Mouse (Mus musculus): ENCODE results near the gene Abi3bp. TPM values are rescaled to one million over a fixed set of nuclear protein-coding genes. Genes with fewer than 3 reads are reported as not detected.

The Abi3bp gene
- polyA plus RNA-seq, 1 experiment from 2014 or later: 0.66 TPM

DNA sequence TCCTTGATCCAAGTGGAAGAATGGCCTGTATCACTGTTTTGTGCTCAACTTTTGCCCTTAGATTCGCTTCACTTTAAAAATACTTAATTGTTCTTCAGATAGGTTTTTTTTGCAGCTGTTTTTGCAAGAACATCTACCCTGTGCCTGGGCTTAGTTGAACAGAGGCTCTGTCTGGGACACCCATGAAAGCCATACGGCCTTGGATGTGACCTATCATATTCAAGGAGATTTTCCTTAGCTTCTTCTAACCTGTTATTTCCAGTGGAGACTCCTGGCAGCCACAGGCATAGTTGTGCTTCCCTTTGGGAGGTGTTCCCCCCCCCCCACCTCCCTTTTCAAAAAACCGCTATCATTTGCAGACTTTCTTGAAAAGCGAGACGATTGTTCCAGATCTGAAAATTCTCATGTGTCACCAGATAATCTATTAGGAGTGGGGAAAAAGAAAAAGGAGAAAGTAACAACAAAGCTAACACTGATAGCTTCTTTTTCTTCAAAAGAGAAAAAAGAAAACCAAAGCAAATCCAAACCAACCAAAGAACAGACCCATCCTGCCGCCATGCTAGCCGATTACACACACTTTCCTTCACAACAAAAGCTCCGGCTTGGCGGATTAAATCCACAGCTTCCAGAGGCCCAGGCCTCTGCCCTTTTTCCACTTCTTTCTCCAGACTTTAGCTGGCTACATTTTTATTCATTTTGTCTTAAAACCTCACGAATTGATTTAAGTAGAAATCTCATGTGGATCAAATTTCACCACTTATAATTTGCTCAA is 133.6 kb downstream of the Abi3bp start:
- no peak for TF ChIP-seq CTCF (IDR thresholded peaks at IDR 0.05; ENCODE audit: low read depth)
- no peak for TF ChIP-seq EP300 (IDR thresholded peaks at IDR 0.05; ENCODE audit: low read depth)
- 80% methylated on average over 10 of the region's 10 CpGs for WGBS (ENCODE audit: insufficient replicate concordance)
- ATAC-seq: no peak
- H3K9me3 ChIP-seq (ENCODE audit: low read length): no peaks in the 10 kb centered on the region
- H3K9ac ChIP-seq (replicated peaks): no peak overlapping the region
- no peak overlapping the region for H3K4me3 ChIP-seq (ENCODE audit: low read depth, low read length)
- H3K4me1 ChIP-seq (ENCODE audit: insufficient read depth): no peaks in the 10 kb centered on the region
- no peak overlapping the region for H3K4me2 ChIP-seq (ENCODE audit: low read depth, low read length)
- no peak overlapping the region for H3K27ac ChIP-seq (ENCODE audit: low read depth)
- no peaks in the 10 kb centered on the region for H3K27me3 ChIP-seq (ENCODE audit: insufficient read depth, low read length)
- no peak for DNase-seq
- no peaks in the 10 kb centered on the region for H3K36me3 ChIP-seq (replicated peaks; ENCODE audit: insufficient read depth, low read length)

DNA sequence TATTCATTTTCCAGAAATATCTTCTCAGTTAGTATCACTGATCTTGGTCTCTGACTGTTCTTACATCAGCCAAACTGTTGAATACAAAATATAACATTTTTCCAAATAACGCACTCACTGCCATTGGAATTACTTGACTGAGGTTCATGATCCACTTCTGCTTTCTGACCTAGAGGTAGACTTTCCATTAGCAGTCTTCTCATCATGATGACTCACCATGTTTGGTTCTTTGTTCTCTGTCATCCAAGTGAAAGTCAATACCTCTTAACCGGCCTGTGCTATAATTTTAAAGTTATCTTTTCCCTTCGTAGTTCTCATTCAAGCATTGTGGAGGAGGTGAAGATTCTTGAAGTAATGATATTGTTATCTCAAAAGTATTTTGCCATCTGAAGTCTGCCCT is 160.9 kb downstream of the Abi3bp start:
- H3K9ac ChIP-seq (replicated peaks): no peak overlapping the region
- 82% methylated on average over 3 of the region's 3 CpGs for WGBS (ENCODE audit: insufficient replicate concordance)
- H3K36me3 ChIP-seq (replicated peaks; ENCODE audit: insufficient read depth, low read length): no peaks in the 10 kb centered on the region
- H3K9me3 ChIP-seq (ENCODE audit: low read length): no peaks in the 10 kb centered on the region
- H3K27me3 ChIP-seq (ENCODE audit: insufficient read depth, low read length): no peaks in the 10 kb centered on the region
- ATAC-seq: no peak
- TF ChIP-seq CTCF (IDR thresholded peaks at IDR 0.05; ENCODE audit: low read depth) (no peak), EP300 (IDR thresholded peaks at IDR 0.05; ENCODE audit: low read depth) (no peak)
- no peak for DNase-seq
- no peak overlapping the region for H3K4me3 ChIP-seq (ENCODE audit: low read depth, low read length)
- no peak overlapping the region for H3K4me2 ChIP-seq (ENCODE audit: low read depth, low read length)
- no peak overlapping the region for H3K27ac ChIP-seq (ENCODE audit: low read depth)
- H3K4me1 ChIP-seq (ENCODE audit: insufficient read depth): no peaks in the 10 kb centered on the region

DNA sequence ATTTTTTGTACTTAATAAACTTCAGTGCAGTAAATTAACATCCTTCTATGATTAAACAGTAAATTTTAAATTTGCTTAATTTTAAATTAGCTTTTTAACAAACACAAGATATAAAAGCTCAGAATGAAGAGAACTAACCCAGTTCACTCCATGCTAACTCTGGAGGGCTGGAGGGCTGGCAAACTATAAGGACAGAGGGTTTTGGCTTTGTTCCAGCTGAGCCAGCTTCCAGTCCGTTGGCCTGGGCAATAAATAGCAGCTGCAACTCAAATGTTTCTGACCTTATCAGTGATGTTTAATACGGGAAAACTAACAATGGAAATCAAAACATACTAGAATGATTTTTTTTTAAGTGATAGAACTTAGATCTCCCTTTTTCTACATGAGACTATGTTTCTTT is 167.6 kb downstream of the Abi3bp start:
- Histone ChIP-seq H3K4me3 (ENCODE audit: low read depth, low read length) (no peak overlapping the region), H3K27ac (ENCODE audit: low read depth) (no peak overlapping the region), H3K36me3 (replicated peaks; ENCODE audit: insufficient read depth, low read length) (no peaks in the 10 kb centered on the region), H3K9ac (replicated peaks) (no peak overlapping the region), H3K4me2 (ENCODE audit: low read depth, low read length) (no peak overlapping the region), H3K4me1 (ENCODE audit: insufficient read depth) (no peaks in the 10 kb centered on the region), H3K9me3 (ENCODE audit: low read length) (no peaks in the 10 kb centered on the region), H3K27me3 (ENCODE audit: insufficient read depth, low read length) (no peaks in the 10 kb centered on the region)
- 27% methylated on average over 2 of the region's 2 CpGs for WGBS (ENCODE audit: insufficient replicate concordance)
- no peak for ATAC-seq
- TF ChIP-seq EP300 (IDR thresholded peaks at IDR 0.05; ENCODE audit: low read depth) (no peak), CTCF (IDR thresholded peaks at IDR 0.05; ENCODE audit: low read depth) (no peak)
- no peak for DNase-seq

DNA sequence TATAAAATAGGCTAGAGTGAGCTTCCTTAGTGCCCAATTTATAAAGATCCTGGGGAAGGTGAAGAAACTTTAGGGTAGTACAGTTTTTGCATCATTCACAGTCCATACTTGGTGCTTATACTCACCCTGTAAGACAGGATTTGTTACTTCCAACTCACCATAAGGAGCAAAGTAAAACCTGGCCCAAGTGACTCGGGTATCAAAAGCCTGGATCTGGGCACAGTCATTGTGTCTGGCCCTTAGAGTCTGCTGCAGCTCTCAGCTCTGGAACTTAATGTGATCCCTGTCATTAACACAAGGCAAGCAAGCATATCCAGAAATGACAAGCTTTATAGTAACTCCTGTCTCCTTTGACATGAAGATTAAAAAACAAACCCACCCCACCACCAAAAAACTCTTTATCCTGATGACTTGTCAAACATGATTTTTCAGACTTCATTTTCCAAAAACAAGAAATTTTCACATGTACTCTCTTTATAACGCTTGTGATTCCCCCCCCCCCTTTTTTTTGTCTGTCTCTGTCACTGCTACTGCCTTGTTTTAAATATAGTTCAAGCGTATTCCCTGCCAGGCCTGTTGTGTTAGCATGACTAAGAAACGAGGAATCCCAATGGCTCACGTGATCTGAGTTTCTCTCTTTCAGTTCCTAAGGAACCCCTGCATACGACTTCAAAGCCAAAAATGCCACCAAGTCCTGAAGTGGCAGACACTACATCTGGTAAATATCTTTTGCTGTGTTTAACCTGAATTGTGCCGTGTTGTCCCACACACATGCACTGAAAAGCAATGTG is 168.9 kb downstream of the Abi3bp start:
- H3K4me3 ChIP-seq (ENCODE audit: low read depth, low read length): no peak overlapping the region
- ATAC-seq: no peak
- WGBS (ENCODE audit: insufficient replicate concordance): 71% methylated on average over 7 of the region's 7 CpGs
- no peak overlapping the region for H3K4me2 ChIP-seq (ENCODE audit: low read depth, low read length)
- H3K27me3 ChIP-seq (ENCODE audit: insufficient read depth, low read length): no peaks in the 10 kb centered on the region
- no peaks in the 10 kb centered on the region for H3K9me3 ChIP-seq (ENCODE audit: low read length)
- H3K4me1 ChIP-seq (ENCODE audit: insufficient read depth): no peaks in the 10 kb centered on the region
- DNase-seq: no peak
- no peaks in the 10 kb centered on the region for H3K36me3 ChIP-seq (replicated peaks; ENCODE audit: insufficient read depth, low read length)
- TF ChIP-seq CTCF (IDR thresholded peaks at IDR 0.05; ENCODE audit: low read depth) (no peak), EP300 (IDR thresholded peaks at IDR 0.05; ENCODE audit: low read depth) (no peak)
- no peak overlapping the region for H3K27ac ChIP-seq (ENCODE audit: low read depth)
- no peak overlapping the region for H3K9ac ChIP-seq (replicated peaks)

DNA sequence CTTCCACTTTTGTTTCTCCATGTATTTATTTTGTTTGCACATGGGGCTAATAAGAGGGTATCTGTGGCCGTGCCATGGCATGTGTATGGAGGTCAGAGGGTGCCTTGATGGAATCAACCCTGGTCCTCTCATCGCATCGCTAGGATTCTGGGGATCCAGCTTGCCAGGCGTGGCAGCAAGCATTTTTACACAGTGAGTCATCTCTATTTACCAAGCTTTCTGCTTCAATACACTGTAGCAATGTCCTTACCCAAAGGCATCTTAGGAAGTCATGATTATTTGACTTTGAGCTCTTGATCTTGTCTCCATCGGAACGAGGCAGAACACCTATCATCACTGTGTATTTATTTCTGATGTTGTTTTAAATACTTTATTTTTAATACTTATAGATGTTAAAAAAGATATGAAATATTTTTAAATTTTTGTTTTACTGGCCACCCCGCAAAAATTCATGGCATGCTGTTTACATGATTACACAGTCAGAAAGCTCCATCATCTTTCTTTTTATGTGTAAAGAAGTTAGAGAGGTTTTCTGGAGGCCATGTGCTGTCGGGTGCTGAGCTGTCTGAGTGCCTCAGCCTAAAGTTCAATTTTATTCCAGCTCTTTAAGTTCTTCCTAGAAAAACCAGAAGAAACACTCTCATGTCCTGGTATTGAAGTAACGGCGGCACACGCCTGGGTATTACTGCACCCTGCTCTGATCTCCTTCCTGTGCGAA is 177.7 kb downstream of the Abi3bp start:
- Histone ChIP-seq H3K9me3 (ENCODE audit: low read length) (no peaks in the 10 kb centered on the region), H3K4me2 (ENCODE audit: low read depth, low read length) (no peak overlapping the region), H3K27me3 (ENCODE audit: insufficient read depth, low read length) (no peaks in the 10 kb centered on the region), H3K4me1 (ENCODE audit: insufficient read depth) (no peaks in the 10 kb centered on the region), H3K4me3 (ENCODE audit: low read depth, low read length) (no peak overlapping the region), H3K27ac (ENCODE audit: low read depth) (no peak overlapping the region), H3K36me3 (replicated peaks; ENCODE audit: insufficient read depth, low read length) (no peaks in the 10 kb centered on the region), H3K9ac (replicated peaks) (no peak overlapping the region)
- 76% methylated on average over 12 of the region's 12 CpGs for WGBS (ENCODE audit: insufficient replicate concordance)
- TF ChIP-seq CTCF (IDR thresholded peaks at IDR 0.05; ENCODE audit: low read depth) (no peak), EP300 (IDR thresholded peaks at IDR 0.05; ENCODE audit: low read depth) (no peak)
- ATAC-seq: no peak
- DNase-seq: no peak

DNA sequence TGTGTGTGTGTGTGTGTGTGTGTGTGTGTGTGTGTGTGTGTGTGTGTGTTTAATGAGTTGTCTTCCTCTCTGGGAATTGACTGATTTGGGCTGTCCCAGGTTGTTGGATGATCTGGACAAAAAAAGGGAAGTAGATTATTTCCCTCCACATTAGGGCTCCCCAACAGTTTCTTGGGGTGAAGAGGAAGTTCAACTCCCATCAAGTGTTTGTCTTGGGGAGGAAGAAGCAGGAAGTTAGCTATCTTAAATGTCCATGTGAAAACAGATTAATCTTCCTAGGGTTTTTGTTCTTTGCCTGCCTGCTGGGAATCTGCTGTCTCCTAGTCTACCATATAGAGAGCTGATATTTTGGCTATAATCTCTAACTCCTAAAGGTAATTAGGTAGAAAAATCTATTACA is 181.2 kb downstream of the Abi3bp start:
- Histone ChIP-seq H3K4me3 (ENCODE audit: low read depth, low read length) (no peak overlapping the region), H3K9ac (replicated peaks) (no peak overlapping the region), H3K4me2 (ENCODE audit: low read depth, low read length) (no peak overlapping the region), H3K9me3 (ENCODE audit: low read length) (no peaks in the 10 kb centered on the region), H3K4me1 (ENCODE audit: insufficient read depth) (no peaks in the 10 kb centered on the region), H3K27me3 (ENCODE audit: insufficient read depth, low read length) (no peaks in the 10 kb centered on the region), H3K36me3 (replicated peaks; ENCODE audit: insufficient read depth, low read length) (no peaks in the 10 kb centered on the region), H3K27ac (ENCODE audit: low read depth) (no peak overlapping the region)
- DNase-seq: no peak
- TF ChIP-seq CTCF (IDR thresholded peaks at IDR 0.05; ENCODE audit: low read depth) (no peak), EP300 (IDR thresholded peaks at IDR 0.05; ENCODE audit: low read depth) (no peak)
- ATAC-seq: no peak
